Mouse (Mus musculus) cerebellum, postnatal 25 days (tissue): ENCODE data around the gene Srsf5.
"Not testable (repeated sequence)": the region's sequence is repeated elsewhere in the genome, so short reads cannot be mapped to it uniquely, and the experiment has no call there.

Source experiments
- DNase-seq, 2 experiments: peaks; one replicate each; pipeline ENCODE4 v3.0.0; 2021; ENCODE audit warnings: mixed read lengths in 2 of 2

Gene Srsf5

GRCm38 (mm10) chr12:80949603-80950002 is 4.3 kb downstream of the Srsf5 start:
- DNase-seq = not testable (repeated sequence)

- DNase-seq = no peak
Measured at GRCm38 (mm10) chr12:80951640-80952219, 6.4 kb downstream of the Srsf5 start.

DNA sequence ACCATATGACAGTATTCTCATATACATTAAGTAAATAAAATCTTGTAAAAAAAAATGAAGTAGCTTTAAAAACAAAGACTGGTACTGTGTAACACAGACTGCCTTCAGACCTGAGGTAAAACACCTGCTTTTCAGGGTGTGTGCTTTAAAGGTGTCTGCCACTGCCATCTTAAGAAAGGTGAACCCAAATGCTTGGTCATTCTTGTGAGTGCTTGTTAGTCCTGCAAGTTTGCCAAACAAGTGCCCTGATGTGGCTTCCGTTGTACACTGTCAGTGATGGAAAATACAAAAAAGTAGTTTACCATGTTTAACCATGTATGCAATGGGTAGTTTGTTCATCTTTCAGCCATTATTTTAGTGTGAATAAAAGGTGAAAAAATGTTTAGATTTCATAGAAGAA is 7.2 kb downstream of the Srsf5 start:
- no peak for DNase-seq

- no peak for DNase-seq
Measured at GRCm38 (mm10) chr12:80956039-80956438, 10.7 kb downstream of the Srsf5 start.

- no peak for DNase-seq
Measured at GRCm38 (mm10) chr12:80957961-80958360, 12.7 kb downstream of the Srsf5 start.

GRCm38 (mm10) chr12:80962566-80962965 is 17.3 kb downstream of the Srsf5 start:
- DNase-seq = no peak

DNA sequence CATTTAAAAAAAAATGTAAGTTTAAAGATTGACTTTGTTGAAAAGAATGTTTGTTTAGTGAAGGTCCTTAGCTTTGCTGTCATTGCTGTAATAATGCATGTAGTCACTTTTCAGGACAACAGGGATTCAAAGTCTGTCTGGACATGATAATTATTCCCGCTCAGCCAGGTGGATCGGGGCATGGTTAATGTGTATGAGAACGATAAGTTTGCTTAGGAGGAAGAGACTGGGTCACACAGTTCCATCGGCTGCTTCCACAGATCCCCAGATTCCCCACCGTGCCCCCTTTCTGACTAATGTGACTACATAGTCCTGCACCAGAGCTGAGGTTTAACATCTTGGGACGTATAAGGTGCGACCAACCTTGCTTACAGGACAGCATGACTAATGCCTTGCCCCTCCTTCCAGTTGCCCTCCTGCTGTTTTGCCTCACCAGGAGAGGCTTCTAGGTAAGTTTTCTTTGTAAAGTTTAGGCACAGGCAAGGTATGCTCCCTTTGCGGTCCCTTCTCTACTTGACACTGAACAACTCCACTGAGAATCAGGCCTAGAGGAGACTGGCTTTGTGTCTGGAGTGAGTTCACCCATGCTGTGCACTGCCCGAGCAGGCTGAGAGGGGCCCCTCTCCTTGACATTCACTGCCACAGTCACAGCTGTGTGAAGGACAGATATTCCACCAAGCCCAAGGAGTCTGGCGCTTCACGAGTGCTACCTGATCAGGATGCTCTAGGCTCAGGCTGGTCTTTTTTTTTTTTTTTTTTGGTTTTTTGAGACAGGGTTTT is 20.9 kb downstream of the Srsf5 start:
- DNase-seq = no peak

DNA sequence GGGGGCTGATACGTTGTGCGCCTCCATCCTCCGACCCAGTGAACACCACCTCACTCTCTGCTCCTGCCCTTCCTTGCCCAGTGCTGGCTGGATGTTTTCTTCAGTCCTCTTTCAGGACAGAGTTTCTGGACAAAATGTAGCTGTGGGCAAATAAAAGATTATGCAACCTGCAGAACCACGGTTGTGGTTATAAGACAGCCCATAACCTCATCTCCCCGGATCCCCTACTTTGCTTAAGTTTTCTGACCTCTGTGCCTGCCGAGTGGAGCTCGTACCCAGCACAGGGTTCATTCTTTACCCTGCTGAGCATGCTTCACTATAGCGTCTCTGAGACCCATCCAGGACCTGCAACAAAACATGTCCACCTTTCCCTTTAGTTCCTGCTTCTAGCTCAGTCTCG is 22.6 kb downstream of the Srsf5 start:
- DNase-seq = no peak

DNA sequence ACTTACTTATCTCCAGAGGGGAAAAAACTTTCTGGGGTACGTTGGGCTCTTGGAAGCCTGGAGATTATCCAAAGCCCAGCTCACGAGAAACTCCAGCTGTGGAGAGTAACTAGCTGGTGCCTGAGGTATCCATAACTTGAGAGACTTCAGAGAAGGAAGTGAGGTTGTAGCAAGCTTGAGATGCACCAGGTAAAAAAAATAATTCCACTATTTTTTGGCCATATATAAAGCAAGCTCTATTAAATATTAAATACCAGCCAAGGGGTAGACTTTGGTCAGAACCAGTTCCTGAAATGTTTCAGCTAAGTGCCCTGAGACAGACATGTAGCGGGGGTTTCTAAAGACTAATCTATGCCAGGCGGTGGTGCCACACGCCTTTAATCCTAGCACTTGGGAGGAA is 23.3 kb downstream of the Srsf5 start, which contains the start of gene Slc10a1:
Gene Slc10a1 (minus strand): TSS at position 101 of the 400 bp plus-strand sequence.
- no peak for DNase-seq

GRCm38 (mm10) chr12:80970181-80970705 is 24.9 kb downstream of the Srsf5 start:
- DNase-seq = no peak

DNA sequence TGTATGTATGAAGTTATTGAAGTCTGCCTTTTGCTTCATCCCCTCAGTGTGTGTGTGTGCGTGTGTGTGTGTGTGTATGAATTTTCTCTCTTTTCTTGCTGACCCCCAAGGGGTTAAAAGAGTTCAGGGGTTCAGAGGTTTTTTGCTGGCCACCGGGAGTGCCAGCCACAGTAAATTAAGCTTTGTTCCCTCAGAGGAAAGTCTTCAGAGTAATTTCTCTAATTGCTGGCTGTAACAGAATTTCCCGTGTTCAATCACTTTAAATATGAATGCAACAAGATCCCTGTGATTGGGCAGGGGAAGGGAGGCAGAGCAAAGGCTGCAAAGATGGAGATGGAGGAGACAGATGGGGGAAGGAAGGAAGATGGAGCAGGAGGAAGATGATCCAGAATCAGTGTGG is 26.5 kb downstream of the Srsf5 start:
- DNase-seq = no peak

- DNase-seq = no peak
Measured at GRCm38 (mm10) chr12:80975939-80976671, 30.8 kb downstream of the Srsf5 start.

- DNase-seq = peak; percentile 85 to 87
Measured at GRCm38 (mm10) chr12:80982326-80982725, 37.0 kb downstream of the Srsf5 start.

GRCm38 (mm10) chr12:80983695-80984094 is 38.4 kb downstream of the Srsf5 start:
- DNase-seq = peak; percentile 45 to 57

DNA sequence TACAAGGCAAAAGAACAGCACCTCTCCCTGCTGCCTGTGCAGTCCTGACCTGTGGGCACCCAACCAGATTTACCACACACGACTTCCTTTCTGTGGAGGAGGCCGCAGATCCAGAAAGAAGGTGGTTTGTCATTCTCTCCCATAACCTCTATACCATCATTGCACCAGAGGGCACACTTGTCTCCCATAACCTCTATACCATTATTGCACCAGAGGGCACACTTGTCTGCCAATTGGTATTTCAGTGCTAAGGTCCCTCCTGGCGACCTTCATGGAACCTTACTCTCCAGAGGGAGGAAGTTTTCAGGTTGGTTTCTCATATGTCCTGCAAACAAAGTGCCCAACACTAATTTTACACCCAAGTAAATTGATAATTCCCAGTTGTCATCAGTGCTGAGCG is 41.3 kb downstream of the Srsf5 start:
- no peak for DNase-seq

DNA sequence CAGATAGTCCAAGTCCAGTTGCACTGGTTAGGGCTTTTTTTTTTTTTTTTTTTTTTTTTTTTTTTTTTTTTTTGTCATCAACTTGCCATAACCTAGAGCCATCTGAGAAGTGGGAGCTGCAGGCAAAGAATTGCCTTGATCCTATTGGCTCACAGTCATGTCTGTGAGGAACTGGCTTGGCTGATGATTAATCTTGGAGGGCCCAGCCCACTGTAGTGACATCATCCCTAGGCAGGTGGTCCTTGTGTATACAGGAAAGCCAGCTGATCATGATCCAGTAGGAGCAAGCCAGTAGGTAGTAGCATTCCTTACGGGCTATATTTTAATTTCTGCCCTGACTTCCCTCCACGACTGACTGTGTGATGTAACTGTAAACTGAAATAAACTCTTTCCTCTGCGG is 43.0 kb downstream of the Srsf5 start:
- DNase-seq = no peak

DNA sequence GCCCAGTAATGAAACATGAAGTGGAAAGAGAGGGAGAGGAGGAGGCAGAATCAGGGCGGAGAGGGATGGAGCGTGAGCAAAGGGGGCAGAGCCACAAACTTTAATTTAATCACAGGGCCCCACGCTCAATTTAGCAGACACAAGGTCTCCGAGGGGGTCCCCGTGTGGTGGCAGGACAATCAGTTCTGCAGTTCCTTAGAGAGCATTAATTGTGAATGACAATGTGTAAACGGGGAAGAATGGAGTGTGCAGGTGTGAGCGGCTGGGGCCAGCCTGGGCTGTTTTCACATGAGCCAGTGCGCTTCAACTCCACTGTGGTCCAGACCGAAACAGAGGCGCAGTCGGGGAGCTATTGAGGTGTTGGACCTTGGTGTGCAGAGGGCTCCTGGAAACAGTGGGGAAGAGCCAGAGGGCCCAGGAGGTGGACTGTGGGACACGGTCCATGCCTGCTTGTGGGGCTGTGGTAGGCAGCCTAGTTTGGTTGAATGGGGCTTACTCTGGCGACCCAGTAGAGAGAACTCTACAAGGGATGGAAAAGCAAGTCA is 45.7 kb downstream of the Srsf5 start:
- DNase-seq = no peak

GRCm38 (mm10) chr12:80991806-80992205 is 46.5 kb downstream of the Srsf5 start:
- no peak for DNase-seq

DNA sequence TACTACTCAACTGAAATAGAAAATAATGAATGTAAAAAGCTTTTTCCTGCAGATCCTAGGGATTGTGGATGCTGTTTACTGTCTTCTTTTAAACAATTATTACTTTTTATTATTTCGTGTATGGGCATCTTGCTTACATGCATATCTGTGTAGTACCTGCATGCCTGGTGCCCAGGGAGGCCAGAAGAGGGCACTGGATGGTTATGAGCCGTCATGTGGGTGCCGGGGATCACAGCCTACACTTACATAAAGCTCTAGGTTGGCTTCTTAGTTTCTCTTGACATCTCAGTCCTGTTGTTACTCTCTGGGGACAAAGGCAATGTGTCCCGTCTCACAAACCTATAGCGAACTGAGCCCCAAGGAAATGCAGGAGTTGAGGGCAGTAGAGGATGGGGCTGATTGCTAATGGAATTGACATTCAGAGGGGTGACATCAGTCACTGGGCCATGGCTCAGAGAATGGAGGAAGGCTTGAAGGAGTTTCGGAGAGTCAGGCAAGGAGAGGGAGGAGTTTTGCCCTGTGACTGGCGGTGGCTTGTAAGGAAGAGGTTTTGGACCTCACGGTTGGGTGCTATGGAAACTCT is 47.3 kb downstream of the Srsf5 start:
- DNase-seq = no peak

DNA sequence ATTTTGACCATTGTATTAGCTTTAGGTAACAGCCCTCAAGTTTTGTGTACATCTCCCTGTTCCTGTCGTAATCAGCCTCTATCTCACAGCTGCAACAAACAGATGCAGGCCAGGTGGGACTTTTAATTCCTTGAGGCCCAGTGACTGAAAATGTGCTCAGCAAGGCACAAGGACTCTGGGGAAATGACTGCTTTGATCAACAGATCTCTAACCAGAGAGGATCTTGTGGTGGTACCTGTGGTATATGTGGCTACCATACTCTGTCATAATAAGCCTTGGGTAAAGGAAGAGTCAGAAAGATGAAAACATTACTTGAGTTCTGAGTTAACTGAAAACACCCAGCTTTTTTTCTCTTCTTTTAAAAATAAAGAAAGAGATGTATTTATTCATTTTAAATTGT is 48.5 kb downstream of the Srsf5 start:
- DNase-seq = no peak

DNA sequence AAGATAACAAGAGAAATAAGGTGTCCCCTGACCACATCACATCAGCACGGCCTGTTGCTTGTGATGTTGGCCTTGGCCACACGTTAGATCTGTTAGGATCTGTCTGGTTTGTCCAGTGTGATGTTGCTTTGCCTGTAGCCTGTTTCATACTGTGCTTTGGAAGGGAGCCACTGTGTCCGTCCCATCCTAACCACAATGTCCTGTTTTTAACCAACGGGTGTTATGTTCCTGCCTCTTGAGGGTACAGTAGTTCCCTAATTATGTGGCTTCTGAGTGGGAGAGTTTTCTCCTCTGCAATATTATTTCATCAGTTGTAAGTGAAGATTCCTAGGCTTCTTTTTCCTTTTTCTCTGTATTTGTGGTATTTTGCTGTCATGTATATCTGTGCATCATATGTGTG is 50.0 kb downstream of the Srsf5 start:
- no peak for DNase-seq

DNA sequence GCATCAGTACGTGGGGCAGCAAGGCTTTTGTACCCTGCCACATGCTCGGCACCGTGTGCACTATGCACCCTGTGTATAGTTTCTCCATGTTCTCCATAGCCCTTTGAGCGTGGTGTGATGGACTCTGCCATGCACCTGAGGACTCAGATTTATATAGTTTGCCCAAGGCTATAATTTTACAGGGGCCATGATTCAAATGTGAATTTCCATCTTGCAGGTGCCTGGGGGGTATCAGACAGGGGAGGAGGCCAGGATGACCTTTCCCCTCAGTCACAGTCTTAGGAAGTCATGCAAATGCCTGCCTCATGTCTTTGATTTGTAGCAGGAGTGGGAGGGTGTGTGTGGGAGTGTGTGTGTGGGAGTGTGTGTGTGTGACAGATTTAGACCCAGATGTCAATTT is 52.3 kb downstream of the Srsf5 start:
- DNase-seq = no peak
